Mouse (Mus musculus): ENCODE measurements around the gene Elane.

The Elane gene

DNA sequence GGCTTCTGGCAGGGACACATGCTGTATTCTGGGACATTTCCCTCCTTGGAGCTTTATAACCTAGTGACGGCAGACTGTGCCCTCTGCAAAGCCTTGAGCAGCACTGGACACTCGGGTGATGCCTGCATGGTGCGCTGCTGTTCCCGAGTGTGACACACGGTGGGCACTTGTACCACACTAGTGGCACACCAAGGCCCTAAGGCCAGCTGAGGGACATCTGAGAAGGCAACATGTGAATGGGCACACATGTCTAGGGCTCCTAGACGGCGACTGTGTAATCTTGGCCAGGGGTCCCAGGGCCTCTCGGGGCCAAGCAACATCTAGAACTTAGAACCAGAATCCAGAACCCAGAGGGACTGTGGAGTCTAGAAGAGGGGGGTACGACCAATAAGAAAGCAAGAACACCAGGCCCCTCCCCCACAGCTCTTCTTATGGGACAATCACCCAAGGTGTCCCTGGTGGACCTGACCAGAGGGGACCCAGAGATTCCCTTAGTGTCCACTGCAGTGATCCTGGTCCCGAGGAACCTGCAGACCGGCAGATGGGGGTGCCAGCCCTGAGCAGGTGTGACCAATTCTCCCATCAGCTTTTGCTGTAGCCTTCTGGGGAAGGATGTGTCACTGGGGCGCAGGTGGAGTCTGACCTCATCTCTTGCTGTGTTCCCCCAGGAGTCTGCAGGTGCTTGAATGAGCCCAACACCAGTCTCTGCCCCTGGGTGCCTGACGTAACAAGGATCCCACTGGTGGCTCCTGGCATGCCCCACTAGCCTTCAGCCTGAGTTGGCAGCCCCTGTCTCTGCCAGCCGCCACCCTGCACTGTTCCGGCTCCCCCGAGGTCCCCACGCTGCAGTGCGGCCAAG lies 44.1 kb downstream of the Elane start:
- DNase-seq (ENCODE audit: low spot score in 2 of 2), result no peak

DNA sequence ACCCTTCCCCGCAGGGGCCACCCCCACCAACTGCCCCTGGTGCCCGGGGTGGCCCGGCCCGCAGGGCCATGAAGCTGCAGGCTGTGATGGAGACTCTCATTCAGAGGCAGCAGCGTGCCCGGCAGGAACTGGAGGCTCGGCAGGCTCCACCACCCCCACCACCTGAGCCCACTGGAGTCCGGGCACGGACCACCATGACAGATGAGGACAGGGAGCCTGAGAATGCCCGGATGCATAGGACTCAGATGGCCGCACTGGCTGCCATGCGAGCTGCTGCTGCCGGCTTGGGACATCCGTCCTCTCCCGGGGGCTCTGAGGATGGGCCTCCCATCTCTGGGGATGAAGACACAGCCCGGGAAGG lies 44.8 kb downstream of the Elane start:
- no peak for DNase-seq (ENCODE audit: low spot score in 2 of 2)

DNA sequence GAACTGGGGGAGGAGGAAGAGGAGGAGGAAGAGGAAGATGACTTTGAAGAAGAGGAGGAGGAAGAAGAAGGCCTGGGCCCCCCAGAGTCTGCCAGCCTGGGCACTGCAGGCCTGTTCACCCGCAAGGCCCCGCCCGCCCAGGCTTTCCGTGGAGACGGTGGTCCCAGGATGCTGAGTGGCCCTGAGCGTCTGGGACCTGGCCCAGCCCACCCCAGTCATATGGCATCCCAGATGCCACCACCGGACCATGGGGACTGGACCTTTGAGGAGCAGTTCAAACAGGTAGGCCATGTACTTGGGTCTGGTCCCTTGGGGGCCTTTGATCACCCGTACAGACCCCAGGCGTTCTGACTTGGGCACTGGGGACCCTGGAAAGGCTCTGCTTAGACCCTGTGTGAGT lies 45.8 kb downstream of the Elane start:
- no peak for DNase-seq (ENCODE audit: low spot score in 2 of 2)

DNA sequence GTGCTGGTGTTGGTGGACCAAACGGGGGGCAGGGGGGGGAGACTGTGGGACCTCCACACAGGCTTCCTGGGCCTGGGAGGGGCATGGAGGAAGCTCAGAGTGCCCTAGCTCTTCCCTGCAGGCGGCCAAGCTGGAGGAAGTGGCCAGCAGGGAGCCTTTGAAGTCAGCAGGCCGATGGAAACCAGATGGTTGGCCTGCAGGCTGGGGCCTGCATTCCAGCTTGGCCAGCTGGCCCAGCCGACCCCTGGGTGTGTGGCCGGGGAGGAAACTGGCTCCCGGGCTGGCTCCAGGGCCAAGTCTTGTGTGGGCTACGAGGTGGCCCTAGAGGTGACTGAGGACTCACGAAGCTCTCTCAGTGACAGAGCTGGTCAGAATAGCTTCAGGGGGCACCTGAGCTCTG lies 46.7 kb downstream of the Elane start:
- no peak for DNase-seq (ENCODE audit: low spot score in 2 of 2)

DNA sequence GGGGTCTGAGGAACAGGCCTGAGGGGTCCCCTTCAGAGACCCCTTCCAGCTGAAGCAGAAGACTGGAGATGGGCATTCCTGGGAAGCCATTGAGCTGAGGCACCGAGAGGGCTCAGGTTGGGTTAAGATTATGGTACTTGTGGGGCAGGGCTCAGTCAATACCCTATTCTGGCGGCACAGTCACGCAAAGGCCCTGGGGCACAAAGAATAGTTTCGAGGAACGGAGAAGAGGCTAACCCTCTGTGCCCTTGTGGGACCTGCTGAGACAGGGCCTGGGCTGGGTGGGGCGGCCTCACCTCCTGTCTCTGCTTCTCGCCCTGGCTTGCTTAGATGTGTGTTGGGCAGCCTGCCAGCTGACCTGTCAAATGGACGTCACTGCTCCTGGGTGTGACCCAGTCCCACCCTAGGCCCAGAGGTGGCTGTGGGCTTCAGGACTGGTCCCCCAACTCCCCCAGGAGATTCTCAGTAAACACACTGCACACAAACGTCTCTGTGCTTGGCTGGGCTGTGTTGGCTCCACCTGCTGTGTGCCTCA lies 47.2 kb downstream of the Elane start:
- DNase-seq (ENCODE audit: low spot score in 2 of 2), result no peak

DNA sequence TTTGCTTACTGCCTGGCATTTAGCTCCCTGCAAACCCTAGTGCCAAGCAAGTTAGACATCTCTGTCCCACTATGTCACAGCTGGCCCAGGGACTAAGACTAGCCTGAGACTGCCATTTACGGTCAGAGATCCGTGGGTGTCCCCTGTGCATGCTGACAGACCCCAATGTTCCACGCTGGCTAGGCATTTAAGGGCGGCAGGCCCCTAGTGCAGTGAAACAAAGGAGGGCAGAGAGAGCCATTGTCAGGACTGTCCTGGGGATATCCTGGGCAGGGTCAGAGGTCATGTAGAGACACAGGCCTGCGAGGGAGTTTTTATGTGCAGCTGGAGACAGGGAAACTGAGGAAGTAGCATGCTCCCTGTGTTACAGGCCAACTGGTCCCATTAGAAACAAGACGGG lies 47.8 kb downstream of the Elane start:
- DNase-seq (ENCODE audit: low spot score in 2 of 2), result no peak

DNA sequence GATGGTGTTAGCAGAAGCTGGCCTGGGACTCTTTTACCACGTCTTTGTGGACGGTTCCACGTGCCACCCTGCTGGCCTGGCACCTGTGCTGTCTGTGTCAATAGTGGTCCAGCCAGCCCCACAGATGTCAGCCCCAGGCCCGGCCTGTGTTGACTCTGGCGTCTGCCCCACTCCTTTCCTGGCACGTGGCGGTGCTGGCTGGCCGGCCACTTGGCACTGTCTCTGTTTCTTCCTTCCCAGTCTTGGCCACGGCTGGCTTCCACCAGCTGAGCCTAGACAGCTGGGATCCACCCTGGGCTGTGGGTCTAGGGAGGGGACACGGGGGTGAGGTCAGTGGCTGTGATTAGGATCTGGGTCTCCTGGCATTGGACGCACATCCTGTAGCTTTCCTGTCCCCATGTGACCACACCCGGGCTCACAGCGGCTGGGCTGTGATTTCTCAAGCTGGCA lies 48.2 kb downstream of the Elane start:
- DNase-seq (ENCODE audit: low spot score in 2 of 2), result no peak

DNA sequence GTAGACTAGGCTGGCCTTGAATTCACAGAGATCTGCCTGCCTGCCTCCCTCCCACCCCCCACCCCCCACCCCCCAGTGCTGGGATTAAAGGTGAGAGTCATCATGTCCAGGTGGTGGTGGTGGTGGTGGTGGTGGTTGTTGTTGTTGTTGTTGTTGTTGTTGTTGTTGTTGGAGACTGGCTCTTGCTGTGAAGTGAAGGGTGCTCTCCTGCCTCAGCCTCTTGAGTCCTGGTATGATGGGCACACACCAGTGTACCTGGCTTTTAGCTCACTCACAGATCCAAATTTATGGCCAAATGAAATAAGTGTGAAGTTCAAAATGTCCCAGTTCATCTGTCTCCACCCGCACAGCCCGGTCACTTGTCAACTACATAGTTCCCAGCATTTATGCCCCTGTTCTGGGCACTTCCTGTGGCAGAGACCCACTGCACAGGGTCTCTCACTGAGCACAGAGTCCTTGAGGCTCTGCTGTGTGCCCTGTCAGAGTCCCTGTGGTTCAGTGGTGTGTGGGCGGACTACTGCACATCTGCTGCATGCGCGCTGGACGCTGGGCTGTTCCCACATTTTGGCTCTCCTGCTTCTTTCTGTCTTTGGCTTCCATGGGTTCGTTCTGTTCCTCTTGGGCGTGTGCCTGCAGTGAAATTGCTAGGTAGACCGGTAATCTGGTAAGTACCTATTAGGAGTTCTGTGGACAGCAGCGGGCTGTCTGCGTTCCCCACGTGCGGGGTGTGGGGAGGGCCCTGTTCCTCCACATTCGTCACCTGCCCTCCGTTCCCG lies 48.9 kb downstream of the Elane start:
- DNase-seq (ENCODE audit: low spot score in 2 of 2), result no peak

DNA sequence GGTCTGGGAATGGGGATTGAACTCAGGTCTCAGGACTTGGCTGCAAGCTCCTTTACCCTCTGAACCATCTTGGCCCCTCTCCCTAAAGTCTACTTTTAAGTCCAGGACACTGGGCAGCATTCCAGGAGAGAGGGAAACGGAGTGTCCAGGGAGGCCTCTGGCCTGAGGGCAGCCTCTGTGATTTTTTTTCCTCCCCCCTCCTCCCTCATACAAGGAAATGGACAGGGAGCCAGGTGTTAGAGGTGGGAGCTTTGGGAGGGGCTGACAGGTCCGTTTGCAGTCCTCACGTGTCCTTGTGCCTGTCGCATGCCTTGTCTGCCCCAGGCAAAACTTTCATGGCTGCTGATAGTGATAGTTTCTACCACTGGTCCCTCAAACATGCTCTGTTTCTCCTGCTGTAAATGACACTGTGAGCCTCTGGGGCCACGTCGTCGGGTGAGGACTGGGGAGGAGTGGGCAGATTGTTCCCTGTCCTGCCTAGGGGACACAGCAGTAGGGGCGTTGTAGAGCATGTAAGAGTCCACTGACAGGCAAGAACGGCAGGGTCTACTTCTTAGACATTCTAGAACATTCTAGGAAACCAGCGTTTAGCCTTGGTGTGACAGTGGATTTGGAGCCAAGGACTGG lies 50.4 kb downstream of the Elane start:
- DNase-seq (ENCODE audit: low spot score in 2 of 2), result no peak

DNA sequence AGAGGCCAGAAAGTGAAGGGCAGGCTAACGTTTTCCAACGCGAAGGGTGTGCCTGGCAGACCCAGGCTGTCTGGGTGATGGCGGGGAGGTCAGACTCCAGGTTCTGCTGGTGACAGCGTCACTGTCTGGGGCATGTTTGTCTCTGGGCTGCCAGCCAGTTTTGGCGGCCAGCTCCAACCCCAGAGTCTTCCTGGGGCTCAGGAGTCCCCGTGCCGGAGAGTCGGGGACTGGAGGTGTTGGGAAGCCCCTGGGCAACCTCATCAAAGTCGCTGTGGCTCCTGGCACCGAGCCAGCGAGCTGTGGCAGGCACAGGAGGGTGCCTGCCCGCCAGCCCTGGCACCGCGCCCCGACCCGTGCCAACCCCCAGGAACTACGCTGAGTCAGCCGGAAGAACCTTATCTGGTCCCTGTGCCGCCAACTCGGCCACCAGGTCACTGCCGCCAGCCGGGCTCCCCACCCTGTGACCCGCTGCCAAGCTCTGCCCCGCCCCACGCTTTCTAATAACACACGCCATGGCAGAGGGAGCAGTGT lies 50.9 kb downstream of the Elane start:
- no peak for DNase-seq (ENCODE audit: low spot score in 2 of 2)
